Mouse (Mus musculus): Measurements from ENCODE around the gene Pi4kb.
"Not testable (repeated sequence)": the region's sequence is repeated elsewhere in the genome, so short reads cannot be mapped to it uniquely, and the experiment has no call there.

Pi4kb gene

DNA sequence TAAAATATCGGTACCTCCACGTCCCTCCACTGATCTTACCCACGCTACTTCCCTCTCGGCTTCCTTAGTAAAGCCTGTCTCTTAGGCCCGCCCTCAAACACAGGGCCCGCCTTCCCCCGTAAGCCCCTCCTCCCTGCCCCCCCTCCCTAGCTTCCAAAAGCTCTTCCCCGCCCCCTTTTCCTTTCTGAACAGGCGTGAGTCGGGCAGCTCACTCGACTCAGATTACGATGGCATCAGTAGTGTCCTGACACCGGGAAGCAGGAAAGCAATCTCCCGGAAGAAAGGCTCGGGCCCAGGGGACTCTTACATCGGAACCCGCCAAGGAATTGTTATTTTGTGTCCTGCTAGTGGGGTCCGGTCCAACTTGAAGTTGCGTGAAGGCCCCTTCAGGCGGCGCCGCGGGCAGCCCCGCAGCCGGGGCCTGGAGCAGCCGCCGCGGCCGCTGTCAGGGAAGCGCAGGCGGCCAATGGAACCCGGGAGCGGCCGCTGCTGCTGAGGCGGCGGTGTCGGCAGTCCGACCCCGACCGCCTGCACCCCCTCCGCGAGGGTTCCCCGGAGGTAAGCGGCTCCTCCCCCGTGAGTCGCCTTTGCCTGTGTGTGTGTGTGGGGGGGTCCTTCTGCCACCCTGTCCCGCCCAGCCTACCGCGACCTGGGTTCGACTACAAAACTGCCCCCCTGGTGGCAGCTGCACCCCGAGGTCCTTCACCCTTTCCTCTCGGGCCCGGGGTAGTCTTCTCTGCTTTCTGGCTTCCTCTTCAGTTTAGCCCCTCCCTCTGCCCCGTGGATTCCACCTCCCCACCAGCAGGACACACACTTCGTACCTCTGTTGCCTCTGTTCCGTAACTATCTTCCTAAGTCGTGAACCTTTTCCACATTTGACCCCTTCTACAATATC, at the start of gene Pi4kb:
Gene Pi4kb, plus strand, starts transcription at position 204 of the 895 bp plus-strand sequence.
- DNase-seq, result peak; percentile 95

DNA sequence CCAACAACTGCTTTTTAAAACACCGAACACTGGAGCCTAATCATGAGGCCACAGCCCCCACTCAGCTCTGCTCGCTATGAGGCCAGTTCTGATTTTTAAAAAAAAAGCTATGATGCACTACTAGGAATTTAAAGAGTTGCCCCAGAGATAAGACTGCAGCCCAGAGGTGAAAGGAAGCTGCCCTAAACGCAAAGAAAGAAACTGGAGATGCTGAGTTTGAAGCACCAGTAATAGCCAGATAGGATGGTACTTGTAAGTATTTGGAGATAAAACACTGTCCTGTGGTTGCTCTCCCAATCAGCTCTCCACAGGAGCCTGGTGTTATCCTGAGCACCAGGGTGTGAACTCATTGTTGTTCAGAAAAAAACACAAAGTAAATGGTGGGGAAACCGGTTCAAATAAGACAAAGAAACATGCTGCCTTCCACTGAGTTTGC, 48.2 kb upstream of the Pi4kb start:
- DNase-seq, result not testable (repeated sequence)

DNA sequence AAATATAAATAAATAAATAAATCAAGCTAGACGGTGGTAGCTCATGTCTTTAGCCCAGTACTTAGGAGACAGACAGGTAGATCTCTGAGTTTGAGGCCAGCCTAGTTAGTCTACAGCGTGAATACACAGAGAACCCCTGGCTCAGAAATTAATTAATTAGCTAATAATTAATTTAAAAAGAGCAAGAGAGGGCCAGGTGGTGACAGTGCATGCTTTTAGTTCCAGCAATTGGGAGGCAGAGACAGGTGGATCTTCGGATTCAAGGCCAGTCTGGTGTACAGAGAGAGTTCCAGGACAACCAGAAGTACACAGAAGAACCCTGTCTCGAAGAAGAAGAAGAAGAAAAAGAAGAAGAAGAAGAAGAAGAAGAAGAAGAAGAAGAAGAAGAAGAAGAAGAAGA, 45.6 kb upstream of the Pi4kb start:
- DNase-seq, result not testable (repeated sequence)

DNA sequence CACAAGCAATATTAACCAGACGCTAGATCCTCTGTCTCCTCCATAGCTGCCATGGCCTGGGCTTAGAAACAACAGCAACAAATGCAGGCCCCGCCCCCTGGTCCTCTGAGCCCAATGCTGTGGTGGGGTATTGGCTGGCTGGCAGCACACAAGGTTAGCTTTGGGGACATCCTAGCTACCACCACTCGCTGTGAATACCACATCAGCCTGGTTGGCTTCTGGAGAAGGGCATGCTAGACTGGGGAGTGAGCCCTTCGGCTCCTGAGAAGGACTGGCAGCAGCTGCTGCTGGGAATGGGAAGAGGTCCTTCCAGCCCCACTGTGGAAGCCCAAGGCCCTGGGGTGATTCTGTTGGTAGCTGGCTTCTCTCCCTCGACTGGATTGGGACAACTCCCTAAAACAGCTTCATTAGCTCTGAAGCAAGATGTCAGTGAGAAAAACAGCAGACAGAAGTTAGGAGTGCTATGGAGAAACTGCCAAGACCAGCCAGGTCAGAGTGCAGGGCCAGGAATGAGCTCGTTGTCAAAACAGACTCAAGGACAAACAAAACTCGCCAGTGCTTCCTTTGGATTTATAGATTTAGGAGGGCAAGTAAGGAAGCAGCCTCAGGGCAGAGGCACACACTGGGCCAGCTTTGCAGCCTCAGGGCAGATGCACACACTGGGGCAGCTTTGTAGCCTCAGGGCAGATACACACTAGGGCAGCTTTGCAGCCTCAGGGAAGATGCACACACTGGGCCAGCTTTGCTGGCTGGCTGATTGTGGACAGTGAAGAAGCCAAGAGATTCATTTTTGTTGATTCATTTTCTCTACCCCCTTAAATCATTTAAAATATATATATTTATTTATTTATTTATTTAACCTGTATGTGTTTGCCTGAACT, 43.9 kb upstream of the Pi4kb start:
- peak; percentile 27 for DNase-seq

DNA sequence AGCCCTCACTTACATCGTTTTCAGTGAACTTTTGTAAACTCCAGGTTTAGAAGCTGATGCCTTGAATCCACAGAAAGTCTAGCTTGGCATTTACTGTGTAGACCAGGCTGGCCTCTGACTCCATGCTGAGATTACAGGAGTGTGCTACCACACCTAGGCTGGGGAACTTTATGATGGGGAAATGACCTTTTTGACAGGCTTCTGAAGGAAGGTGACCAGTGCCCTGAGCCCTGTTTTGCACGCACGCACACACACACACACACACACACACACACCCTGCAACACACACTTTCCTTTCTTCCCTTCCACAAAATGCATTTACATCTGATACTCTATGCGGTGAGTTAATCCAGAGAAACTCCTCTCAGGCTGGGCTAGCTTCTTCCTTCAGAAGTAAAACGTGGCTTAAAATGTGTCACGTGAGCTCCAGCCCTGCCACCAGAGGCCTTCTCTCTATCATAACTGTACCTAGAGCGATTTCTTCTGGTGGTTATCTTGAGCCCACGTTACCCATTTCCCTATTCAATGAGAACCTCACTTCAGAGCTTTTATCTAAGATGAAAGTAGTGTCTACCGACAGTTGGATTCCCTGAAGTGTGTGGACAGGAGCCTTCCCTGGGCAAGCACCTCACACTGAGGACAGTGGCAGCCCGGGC, 43.0 kb upstream of the Pi4kb start:
- peak; percentile 34 for DNase-seq

DNA sequence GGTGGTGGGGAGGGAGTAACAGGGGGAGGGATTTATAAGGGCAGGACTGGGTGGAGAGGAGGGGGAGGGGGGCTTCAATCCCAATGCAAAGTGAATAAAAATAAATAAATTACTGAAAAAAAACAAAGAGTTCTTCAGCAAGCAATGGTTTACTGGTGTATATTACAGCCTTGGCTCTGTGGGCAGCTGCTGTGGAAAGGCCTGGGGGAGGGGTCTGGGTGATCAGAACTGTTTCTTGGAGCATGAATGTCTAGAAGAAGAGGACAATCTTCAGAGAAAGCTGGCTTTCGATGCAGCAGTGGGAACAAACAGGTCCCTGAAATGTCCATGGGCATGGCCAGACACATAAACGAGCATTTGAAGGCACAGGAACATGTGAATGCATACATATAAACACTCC, 42.3 kb upstream of the Pi4kb start:
- not testable (repeated sequence) for DNase-seq

DNA sequence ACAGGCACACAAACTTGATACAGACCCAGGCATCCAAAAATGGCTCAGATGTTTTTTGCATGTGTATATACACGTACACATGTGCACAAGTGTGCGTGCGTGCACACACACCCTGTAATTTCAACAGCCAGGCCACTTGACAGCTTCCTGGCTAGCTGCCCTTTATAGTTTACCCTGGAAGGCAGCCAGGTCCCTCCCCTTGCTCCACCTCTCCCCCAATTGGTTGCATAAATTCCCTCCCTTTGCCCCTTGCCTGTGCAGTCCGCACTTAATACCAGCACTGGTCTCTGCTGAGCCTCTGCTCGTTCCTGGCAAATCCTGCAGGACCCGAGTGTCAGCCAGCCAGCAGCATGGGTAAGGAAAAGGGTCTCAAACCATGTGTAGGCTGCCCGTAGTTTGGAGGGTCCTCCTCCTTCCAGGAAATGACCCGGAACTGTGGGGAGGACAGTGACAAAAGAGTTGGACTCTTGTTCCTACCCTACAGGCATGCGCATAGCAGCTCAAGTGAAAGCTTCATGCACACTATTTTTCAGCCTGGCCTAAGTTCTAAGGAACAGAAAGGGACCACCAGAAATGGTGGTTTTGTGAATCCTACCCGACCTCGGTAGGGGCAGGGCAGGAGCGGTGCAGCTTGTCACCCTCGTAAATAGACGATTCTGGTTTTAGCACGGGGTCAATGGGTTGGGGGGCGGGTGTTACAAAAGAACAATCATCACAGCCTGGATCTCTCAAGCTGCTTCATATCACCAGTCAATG, 41.5 kb upstream of the Pi4kb start, which contains the start of gene Selenbp1:
Gene Selenbp1, plus strand, starts transcription at position 248 of the 756 bp plus-strand sequence.
- DNase-seq, result peak; percentile 81

DNA sequence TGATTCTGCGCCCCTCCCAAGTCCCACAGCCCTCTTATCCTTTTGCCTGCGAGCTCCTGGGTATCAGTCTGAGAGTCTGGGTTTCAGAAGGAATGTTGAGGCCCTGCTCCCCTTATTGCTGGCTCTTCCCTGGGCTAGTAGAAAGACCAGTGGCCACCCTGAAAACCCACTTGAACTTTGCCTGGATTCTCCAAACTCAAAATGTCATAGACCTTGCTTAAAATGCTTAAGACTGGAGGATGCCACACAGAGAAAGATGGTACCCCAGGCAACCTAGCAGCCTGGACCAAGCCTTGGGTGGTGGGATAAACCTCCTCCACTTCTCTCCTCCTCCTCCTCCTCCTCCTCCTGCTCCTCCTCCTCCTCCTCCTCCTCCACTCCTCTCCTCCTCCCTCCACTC, 40.9 kb upstream of the Pi4kb start:
- not testable (repeated sequence) for DNase-seq

DNA sequence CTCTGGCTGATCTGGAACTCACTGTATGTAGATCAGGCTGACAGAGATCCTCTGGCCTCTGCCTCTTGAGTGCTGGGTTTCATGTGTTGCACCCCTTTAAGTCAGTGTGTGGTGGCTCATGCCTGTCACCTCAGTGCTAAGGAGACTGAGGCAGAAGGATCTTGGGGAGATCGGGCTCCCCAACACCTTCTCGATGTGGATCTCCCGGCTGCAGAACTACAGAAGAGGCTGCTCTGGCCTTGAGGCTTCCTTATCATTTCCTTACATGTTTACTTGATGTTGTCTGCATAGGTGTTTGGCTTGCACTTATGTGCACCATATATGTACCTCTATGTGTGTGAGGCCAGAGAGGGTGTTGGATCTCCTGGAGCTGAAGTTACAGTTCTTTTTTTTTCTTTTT, 40.0 kb upstream of the Pi4kb start:
- DNase-seq, result not testable (repeated sequence)

DNA sequence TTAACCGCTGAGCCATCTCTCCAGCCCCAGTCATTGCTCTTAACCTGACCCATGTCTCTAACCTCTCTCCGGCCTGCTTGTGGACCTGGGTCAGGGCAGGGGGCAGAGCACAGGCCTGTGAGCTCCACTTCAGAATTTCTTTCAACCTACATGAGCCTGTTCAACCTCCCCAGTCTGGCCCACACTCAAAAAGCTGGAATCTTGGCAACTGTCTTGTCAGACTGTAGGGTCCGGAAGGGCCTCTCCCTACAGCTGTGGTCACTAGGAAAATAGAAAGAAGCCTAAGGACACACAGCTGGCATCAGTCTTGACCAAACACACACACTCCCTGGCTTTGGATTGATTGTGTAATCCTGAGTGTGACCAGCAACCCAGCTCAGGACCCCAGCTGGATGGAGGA, 39.2 kb upstream of the Pi4kb start:
- DNase-seq, result not testable (repeated sequence)

DNA sequence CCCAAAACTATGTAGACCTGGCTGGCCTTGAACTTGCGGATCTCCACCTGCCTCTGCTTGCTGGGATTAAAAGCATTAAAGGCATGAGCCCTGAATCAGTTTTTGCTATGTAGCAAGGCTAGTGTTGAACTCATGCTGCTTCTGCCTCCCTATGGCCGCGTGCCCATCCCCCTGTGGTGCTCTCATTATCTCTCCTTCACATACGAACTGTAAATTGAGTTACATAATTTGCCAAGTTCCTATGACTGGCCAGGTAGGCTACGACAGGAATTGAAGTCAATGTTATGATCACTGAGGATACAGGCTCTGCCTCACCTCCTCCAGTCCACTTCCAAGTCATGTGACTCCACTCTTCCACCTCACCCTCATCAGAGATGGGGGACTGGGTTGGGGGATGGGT, 38.4 kb upstream of the Pi4kb start:
- DNase-seq, result peak; percentile 43

DNA sequence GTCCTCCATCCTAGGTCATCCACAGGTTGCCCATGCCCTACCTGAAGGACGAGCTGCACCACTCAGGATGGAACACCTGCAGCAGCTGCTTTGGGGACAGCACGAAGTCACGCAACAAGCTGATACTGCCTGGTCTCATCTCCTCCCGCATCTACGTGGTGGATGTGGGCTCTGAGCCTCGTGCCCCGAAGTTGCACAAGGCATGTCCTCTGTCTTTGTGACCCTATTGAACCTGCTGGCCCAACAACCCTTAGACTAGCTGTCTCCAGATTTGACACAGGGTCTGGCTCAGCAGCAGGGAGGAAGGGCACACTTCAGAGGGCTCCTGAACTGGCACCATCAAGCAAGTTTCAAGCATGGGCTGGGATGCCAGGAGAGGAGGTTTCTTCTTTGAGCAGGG, 37.3 kb upstream of the Pi4kb start:
- DNase-seq, result not testable (repeated sequence)

DNA sequence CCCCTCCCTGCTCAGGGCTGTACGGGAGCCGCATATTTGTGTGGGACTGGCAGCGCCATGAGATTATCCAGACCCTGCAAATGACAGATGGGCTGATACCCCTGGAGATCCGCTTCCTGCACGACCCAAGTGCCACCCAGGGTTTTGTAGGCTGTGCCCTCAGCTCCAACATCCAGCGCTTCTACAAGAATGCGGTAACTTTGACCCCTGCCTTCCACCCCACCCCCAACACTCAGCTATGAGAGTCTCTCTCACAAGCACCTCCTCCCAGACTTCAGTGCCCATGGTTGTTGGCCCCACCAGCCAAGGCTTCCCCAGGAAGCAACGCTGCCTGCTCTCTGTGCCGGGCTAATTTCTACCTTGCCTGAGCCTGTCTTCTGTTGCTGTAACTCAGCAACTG, 34.5 kb upstream of the Pi4kb start:
- DNase-seq, result not testable (repeated sequence)

DNA sequence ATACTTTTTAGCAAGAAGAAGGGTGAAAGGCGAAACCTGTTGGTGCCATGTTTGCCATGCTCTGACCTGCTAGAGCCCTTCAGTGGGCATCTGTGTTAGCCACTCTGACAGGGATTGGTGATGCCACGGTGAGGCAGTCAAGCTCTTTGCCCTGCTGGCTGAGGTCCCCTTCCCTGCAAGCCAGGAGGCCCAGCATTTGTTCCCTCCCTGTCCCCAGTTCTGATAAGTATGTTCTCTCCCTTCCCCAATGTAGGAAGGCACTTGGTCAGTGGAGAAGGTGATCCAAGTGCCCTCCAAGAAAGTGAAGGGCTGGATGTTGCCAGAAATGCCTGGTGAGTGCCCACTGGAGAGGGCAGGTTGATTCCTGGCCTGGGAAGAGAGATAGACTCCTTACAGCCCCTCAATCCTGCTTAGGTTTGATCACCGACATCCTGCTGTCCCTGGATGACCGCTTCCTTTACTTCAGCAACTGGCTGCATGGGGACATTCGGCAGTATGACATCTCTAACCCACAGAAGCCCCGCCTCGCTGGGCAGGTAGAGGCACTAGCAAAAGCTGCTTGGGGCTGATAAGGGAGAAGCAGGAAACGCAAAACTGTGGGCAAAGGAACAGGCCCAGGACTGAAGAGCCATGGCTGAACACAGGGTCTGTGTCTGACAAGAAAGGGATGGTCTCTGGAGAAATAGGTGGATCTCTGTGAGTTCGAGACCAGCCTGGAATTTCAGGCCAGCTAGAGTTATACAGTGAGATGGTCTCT, 32.1 kb upstream of the Pi4kb start:
- DNase-seq, result peak; percentile 91

DNA sequence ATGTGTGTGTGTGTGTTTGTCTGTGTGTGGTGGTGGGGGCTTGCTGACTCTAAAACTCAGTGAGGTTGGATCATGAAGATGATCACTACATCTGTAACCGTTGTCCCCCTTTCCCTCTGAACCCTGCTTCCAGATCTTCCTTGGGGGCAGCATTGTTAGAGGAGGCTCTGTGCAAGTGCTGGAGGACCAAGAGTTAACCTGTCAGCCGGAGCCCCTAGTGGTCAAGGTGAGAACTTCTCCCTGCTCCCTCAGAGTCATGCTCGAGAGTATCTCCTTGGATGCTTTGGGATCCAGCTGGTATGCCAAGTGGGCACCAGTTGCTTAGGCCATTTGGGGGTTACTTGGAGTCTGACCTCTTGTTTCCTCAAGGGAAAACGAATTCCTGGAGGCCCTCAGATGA, 30.8 kb upstream of the Pi4kb start:
- not testable (repeated sequence) for DNase-seq

DNA sequence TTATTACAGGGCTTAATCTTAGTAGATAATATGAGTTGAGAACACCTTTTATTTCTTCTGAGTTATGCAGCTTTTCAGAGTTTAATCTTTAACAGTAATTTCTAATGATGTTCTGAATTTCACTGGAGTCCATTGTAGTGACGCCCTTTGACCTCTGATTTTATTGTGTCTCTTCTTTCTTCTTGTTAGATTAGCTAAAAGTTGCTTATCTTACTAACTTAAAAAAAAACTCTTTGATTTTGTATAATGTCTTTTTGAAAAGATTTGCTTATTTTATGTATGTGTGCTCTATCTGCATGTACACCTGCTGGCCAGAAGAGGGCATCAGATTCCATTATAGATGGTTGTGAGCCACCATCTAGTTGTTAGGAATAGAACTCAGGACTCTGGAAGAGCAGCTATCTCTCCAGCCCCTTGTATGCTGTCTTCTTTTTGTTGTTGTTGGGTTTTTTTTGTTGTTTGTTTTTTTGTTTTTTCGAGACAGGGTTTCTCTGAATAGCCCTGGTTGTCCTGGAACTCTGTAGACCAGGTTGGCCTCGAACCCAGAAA, 26.4 kb upstream of the Pi4kb start:
- DNase-seq, result no peak

DNA sequence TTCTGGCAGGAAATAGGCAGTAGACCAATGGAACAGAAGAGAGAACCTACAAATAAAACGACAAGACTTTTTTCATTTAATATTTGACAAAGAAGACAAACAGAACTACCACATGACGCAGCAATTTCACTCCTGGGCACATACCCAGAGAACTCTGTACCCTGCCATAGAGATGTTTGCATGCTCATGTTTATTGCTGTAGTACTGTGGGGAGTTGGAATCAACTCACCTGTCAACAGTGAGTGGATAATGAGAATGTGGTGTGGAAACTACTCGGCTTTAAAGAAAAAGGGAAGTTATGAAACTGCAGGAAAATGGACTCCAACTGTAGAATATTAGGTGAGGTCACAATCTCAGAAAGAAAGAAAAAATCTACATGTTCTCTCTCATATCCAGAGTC, 24.9 kb upstream of the Pi4kb start:
- DNase-seq, result no peak

DNA sequence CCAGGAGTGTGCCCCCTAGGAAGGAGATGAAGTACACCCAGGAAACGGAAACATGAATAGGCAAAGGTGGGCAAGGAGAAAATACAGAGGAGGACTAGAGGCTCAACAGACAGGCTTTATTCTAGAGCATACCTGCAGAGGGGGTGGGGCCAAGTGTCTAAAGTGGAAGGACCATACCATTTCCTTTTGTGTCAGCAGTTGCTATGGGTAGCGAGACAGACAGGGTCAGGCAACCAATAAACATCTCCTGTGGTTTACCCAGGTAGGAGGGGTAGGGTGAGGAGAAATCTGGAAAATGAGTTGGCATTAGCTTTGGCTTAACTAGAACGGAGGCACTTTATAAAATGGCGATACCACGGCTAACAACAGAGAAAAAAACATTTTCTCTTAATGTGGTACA, 21.7 kb upstream of the Pi4kb start:
- DNase-seq, result no peak

DNA sequence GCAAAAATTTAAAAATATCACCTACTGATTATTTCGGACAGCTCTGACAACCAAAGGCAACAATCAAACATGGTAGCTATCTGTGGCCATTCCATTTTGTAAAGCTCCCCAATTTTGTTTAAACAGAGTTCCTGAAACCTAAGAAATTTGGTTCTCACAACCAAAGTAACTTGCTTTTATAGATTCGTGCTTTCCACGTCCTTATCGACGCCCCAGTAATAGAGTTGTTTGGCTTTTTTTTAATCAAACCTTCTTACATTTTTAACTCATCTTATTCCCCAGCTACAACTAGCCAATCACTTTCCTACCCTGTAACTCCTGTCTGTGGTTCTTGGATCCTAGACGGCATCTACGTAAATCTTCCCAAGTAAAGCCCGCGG, 21.2 kb upstream of the Pi4kb start:
- DNase-seq, result no peak

DNA sequence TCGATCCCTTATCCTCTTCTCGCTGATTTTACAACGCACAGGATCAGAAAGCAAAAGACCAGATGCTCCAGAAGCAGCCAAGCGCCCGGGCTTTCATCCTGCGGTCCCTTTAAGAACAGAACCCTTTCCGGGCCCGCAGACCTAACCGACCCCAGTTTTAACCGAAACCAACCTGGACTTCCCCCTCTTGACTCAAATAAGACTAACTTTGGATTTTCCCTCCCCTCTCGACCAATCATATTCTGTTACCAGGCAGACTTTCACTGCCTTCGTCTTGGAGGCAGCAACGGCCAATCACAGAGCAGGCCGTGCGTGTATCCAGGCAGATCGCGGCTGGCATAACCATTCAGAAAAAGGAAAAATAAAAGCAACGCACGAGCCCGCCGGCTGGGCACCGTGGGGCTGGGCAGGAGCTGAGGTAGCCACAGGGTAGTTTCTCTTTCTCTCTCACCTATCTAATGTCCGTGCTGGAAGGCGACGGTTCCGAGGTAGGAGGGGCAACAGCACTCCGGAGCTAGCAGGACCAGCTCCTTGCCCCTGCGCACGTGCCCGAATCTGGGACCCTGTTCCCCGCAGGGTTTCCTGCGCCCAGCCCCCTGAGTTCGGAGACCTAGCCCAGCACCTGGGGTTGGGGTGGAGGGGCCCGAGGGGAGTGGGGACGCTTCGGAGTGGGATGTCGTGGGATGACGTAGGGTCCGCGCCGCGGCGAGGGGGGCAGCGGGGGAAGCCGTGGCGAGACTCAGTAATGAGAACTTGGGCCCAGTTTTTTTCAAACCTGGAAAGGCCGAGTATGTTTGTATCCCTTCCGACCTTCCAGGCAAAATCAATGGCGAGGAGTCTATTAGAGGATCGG, 20.5 kb upstream of the Pi4kb start, which contains the start of gene Rfx5:
Gene Rfx5, plus strand, starts transcription at position 312 of the 853 bp plus-strand sequence.
- peak; percentile 87 for DNase-seq

Data from liver (tissue).